Mouse (Mus musculus) urinary bladder, postnatal 0 days (tissue): ENCODE measurements around the gene Mis18bp1. TPM values are rescaled to one million over a fixed set of nuclear protein-coding genes. Genes with fewer than 3 reads are reported as not detected.

Experiments used
- polyA plus RNA-seq: library from polyadenylated mRNA; unstranded; fragments of >200 nt; fragmentation: Nextera tagmentation; extraction: Ambion mirVana; gene quantifications from 2 replicates; pipeline ENCODE4 v1.2.1, GENCODE M21; 2015

The Mis18bp1 gene
- 7.8 and 11.8 TPM in 2 replicates for polyA plus RNA-seq

DNA sequence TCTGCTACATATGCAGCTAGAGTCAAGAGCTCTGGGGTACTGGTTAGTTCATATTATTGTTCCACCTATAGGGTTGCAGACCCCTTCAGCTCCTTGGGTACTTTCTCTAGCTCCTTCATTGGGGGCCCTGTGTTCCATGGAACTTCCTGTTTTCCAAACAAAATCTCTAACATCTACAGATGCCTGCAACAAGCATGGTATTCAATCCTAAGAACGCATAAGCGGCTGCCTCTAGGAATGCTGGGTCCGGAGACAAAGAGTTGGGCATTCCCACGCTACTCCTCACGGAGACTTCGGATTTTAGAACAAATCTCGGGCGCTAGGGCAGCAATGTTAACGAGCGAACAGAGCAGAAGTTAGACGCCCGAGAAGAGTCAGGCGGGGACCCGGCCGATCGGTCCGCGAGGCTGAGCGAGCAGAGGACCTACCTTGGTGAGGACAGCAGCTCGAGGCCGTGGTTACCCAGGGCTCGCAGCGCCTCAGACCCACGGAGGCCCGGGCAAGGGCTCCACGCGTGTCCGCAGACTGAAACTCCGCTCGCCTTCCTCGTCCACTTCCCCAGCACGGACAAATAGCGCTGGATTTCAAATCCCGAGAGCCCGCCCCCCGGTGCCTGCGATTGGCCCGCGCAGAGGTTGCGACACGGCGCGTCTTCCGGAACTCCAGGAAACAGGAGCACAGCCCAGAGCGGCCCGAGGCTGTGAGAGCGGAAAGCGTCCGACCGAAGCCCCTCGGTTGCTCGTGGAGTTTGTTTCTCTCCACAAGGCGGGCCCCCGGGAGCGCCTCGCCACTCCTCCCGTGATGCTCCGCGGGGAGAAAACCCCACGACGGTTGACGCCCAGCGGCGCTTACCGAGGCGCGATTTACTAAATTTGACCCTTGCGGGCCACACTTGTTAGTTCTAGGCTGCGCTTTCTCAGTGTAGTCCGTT, at the start of gene Mis18bp1:
Mis18bp1 (minus strand) TSS at position 584 of the 931 bp plus-strand sequence.

Other genes with a start within 250 kb of the Mis18bp1 start
- gene Klhl28, start 207.1 kb downstream of the Mis18bp1 start, polyA plus RNA-seq, result 7.6 and 9.3 TPM in 2 replicates
- gene Togaram1, start 206.8 kb downstream of the Mis18bp1 start, polyA plus RNA-seq, result 13.4 and 14.4 TPM in 2 replicates
- gene Prpf39, start 136.3 kb downstream of the Mis18bp1 start, polyA plus RNA-seq, result 22.5 and 25.3 TPM in 2 replicates
- gene Fkbp3, start 98.6 kb downstream of the Mis18bp1 start, polyA plus RNA-seq, result 147 and 174 TPM in 2 replicates
- 1.8 and 3.1 TPM in 2 replicates for gene Fancm, start 97.0 kb downstream of the Mis18bp1 start, polyA plus RNA-seq
- gene Wdr20rt, start 52.9 kb upstream of the Mis18bp1 start, polyA plus RNA-seq, result not detected in 2 replicates